Mouse (Mus musculus) limb, embryonic 15.5 days (tissue): ENCODE data around the gene Ntrk2. TPM values are rescaled to one million over a fixed set of nuclear protein-coding genes. Genes with fewer than 3 reads are reported as not detected.

Experiments
- ATAC-seq: fragments of 200-750 bp; cut with Nextera tagmentation; 2 replicates; pipeline ENCODE4 v1.8.0; 2017; ENCODE audit warnings: low read depth, moderate TSS enrichment; ENCODE audit not compliant: insufficient number of reproducible peaks, low FRiP score, low TSS enrichment
- H3K27ac ChIP-seq: fragments of 300-500 bp; sonication (generic); 2 replicates; pipeline ENCODE4 v1.5.1; 2015; ENCODE audit warnings: moderate library complexity, mild to moderate bottlenecking, inconsistent platforms
- H3K27me3 ChIP-seq: fragments of 300-500 bp; sonication (generic); 2 replicates; pipeline ENCODE4 v1.6.1; 2015; ENCODE audit warnings: inconsistent platforms
- H3K36me3 ChIP-seq: fragments of 300-500 bp; sonication (generic); 2 replicates; pipeline ENCODE4 v1.6.1; 2015; ENCODE audit warnings: inconsistent platforms
- H3K4me1 ChIP-seq: fragments of 300-500 bp; sonication (generic); 2 replicates; pipeline ENCODE4 v1.6.1; 2015; ENCODE audit warnings: inconsistent platforms
- H3K4me2 ChIP-seq: fragments of 300-500 bp; sonication (generic); 2 replicates; pipeline ENCODE4 v1.6.1; 2015; ENCODE audit warnings: mild to moderate bottlenecking, inconsistent platforms
- H3K4me3 ChIP-seq: fragments of 300-500 bp; sonication (generic); 2 replicates; pipeline ENCODE4 v1.5.1; 2015; ENCODE audit warnings: mild to moderate bottlenecking, inconsistent platforms
- H3K9ac ChIP-seq: fragments of 300-500 bp; sonication (generic); 2 replicates; pipeline ENCODE4 v1.6.1; 2015; ENCODE audit warnings: inconsistent platforms
- H3K9me3 ChIP-seq: fragments of 300-500 bp; sonication (generic); 2 replicates; pipeline ENCODE4 v1.6.1; 2016; ENCODE audit warnings: inconsistent platforms
- WGBS: fragments of 180-500 bp; shearing (Covaris S2); methylation state at CpG from one replicate; pipeline ENCODE4 v1.1.7; 2015; 5-methylcytosine and 5-hydroxymethylcytosine counted together
- polyA plus RNA-seq: library from polyadenylated mRNA; unstranded; fragments of >200 nt; fragmentation: Nextera tagmentation; extraction: Ambion mirVana; gene quantifications from 2 replicates; pipeline ENCODE4 v1.2.1, GENCODE M21; 2015

Ntrk2 gene
- polyA plus RNA-seq, 1 experiment from 2014 or later = 17.9 TPM

DNA sequence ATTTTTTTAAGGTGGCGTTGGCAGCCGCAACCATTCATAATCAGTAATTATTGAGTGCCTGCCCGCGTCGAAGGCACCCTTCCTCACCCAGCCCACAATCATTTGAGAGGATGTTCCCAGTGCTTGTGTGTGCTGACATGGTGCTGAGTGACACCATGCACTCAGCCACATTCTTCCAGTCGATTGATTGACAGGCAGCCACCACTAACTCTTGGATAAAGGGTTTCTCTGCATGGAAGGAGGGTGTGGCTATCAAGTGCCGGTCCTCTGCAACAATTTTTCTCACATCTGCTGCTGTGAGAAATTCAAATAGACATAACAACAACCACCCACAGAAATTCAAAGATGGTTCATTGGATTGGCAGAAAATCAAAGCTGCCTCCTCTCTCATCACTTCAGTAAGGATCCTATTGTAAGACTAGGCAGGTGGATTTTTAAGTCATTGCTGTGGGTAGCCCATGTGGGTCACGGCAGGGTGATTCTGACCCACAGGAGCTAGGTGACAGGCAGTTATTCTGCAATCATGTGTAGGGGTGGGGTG lies 148.9 kb downstream of the Ntrk2 start:
- WGBS = 58% methylated on average over 8 of the region's 8 CpGs
- Histone ChIP-seq H3K4me3 (no peak overlapping the region), H3K27me3 (no peaks in the 10 kb centered on the region), H3K9me3 (no peaks in the 10 kb centered on the region), H3K9ac (no peak overlapping the region), H3K36me3 (no peaks in the 10 kb centered on the region), H3K4me1 (no peaks in the 10 kb centered on the region), H3K27ac (no peak overlapping the region), H3K4me2 (no peak overlapping the region)
- no peak for ATAC-seq

DNA sequence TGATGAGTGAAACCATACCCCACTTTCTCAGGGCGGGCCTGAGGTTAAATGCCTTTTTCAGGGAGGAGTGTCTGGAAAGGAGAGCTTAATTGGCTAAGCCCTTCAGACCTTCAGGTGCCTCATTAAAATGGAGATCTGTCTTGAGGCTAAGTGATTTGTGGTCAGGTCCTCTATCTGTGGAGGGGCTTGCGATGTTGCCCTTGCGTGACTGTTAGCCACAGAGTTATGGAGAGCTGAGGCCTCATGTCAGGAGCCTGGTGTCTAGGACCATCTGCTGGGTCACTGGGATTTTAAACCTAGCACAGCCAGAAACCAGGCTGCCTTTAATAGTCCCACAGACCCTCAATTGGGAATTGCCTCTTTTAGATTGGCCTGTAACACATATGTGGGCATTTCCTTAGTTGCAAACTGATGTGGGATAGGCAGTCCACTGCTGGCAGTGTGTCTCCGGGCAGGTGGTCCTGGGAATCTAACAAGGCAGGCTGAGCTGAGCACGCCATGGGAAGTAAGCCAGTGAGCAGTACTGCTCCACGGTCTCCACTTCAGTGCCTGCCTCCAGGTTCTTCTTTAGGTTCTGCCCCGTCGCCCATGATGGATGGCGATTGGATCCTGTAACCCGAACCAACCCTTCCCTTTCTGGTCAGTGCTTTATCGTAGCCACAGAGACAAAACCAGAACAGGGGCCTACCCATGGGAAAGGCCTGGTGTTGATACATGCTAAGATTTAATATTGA lies 152.0 kb downstream of the Ntrk2 start:
- 51% methylated on average over 11 of the region's 11 CpGs for WGBS
- Histone ChIP-seq H3K4me2 (no peak overlapping the region), H3K9me3 (no peaks in the 10 kb centered on the region), H3K36me3 (no peaks in the 10 kb centered on the region), H3K9ac (no peak overlapping the region), H3K27me3 (no peaks in the 10 kb centered on the region), H3K4me1 (no peaks in the 10 kb centered on the region), H3K27ac (no peak overlapping the region), H3K4me3 (no peak overlapping the region)
- ATAC-seq = no peak

DNA sequence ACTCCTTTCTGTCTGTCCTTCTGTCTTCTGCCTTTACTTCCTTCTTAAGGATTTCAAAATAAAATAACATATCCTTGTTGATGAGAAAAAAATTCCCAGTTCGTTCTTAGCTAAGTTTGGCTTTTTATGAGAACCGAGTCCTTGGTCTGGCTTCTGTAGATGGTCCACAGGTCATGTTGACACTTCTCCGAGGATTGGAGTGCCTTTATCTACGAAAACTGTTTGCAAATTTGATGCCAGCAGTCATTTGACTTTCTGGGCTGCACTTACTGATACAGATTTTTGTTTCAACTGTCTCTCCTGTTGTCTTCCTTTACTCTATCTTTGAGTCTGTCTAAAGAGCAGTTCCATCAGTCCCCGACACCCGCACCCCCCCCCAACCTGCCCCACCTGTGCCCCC lies 154.0 kb downstream of the Ntrk2 start:
- no peak for ATAC-seq
- no peaks in the 10 kb centered on the region for H3K9me3 ChIP-seq
- WGBS = 80% methylated on average over 6 of the region's 6 CpGs
- H3K36me3 ChIP-seq = no peaks in the 10 kb centered on the region
- H3K4me2 ChIP-seq = no peak overlapping the region
- H3K27me3 ChIP-seq = no peaks in the 10 kb centered on the region
- H3K4me1 ChIP-seq = 0 out of 2 replicates have a peak, but pooled peaks cover 6% of the 10 kb centered on the region
- H3K27ac ChIP-seq = no peak overlapping the region
- no peak overlapping the region for H3K9ac ChIP-seq
- no peak overlapping the region for H3K4me3 ChIP-seq

DNA sequence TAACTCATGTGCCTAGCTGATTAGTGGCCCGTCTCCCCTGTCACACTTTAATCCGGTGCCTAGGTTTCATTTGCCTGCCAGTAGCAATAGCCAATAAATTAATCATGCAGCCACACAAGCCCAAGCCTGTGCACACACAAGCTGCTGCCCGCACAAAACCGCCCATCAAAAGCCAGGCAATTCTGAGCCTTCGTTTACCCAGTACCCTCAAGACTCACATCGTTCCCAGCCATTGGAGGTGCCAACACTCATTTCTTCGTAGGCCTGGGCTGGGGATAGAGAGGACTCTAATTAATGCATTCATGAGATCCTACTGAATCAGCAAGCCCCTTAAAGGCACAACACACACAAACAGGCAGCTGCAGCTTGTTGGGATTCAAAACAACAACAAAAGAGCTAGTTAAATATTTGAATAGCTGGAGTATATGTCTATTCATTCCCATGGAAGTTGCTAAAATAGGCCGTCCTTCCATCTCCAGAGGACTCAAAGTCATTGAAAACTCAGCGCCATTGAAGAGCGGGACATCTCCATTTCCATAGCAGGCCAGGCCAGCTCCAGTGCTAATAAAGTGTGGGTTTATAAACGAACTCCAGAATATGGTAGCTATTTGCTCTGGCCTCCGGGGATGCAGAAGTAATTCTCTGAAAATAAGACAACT lies 158.5 kb downstream of the Ntrk2 start:
- H3K9me3 ChIP-seq = no peaks in the 10 kb centered on the region
- H3K27ac ChIP-seq = no peak overlapping the region
- no peaks in the 10 kb centered on the region for H3K27me3 ChIP-seq
- no peak overlapping the region for H3K4me2 ChIP-seq
- H3K4me1 ChIP-seq = 0 out of 2 replicates have a peak, but pooled peaks cover 6% of the 10 kb centered on the region
- no peaks in the 10 kb centered on the region for H3K36me3 ChIP-seq
- H3K4me3 ChIP-seq = no peak overlapping the region
- no peak for ATAC-seq
- no peak overlapping the region for H3K9ac ChIP-seq
- WGBS = 52% methylated on average over 12 of the region's 12 CpGs

DNA sequence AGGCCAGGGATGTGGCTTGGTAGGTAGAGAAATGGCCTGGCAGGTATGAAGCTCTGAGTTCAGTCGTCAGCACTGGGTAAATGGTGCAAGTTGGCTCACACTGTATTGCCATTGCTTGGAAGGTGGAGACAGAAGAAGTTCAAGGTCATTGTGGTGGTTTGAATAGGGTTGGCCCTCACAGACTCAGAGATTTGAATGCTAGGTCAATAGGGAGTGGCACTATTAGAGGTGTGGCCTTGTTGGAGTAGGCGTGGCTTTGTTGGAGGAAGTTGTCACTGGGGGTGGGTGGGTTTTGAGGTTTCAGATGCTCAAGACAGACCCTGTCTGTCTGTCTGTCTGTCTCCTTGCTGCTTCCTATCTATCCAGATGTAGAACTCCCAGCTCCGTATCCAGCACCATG lies 159.5 kb downstream of the Ntrk2 start:
- H3K4me2 ChIP-seq = no peak overlapping the region
- 0 out of 2 replicates have a peak, but pooled peaks cover 6% of the 10 kb centered on the region for H3K4me1 ChIP-seq
- no peaks in the 10 kb centered on the region for H3K9me3 ChIP-seq
- no peaks in the 10 kb centered on the region for H3K36me3 ChIP-seq
- no peak overlapping the region for H3K27ac ChIP-seq
- WGBS = 87% methylated on average over 3 of the region's 3 CpGs
- no peak for ATAC-seq
- no peak overlapping the region for H3K4me3 ChIP-seq
- no peak overlapping the region for H3K9ac ChIP-seq
- H3K27me3 ChIP-seq = no peaks in the 10 kb centered on the region

DNA sequence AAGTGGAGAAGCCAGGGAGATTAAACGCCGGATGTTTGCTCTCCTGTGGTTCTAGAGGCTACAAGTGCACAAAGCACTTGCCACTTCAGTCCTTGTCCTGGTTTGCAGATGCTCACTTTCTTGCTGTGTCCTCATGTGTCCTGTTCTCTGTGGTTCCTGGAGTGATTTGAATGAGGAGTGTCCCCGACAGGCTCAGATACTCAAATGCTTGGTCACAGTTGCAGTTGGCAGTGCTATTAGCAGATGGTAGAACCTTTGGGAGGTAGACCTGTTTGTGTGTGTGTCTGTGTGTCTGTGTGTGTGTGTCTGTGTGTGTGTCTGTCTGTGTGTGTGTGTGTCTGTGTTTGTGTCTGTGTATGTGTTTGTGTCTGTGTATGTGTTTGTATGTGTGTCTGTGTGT lies 160.1 kb downstream of the Ntrk2 start:
- H3K4me2 ChIP-seq = no peak overlapping the region
- no peaks in the 10 kb centered on the region for H3K36me3 ChIP-seq
- 0 out of 2 replicates have a peak, but pooled peaks cover 6% of the 10 kb centered on the region for H3K4me1 ChIP-seq
- 74% methylated on average over 3 of the region's 3 CpGs for WGBS
- no peaks in the 10 kb centered on the region for H3K27me3 ChIP-seq
- no peak overlapping the region for H3K9ac ChIP-seq
- no peaks in the 10 kb centered on the region for H3K9me3 ChIP-seq
- H3K27ac ChIP-seq = no peak overlapping the region
- ATAC-seq = no peak
- H3K4me3 ChIP-seq = no peak overlapping the region

DNA sequence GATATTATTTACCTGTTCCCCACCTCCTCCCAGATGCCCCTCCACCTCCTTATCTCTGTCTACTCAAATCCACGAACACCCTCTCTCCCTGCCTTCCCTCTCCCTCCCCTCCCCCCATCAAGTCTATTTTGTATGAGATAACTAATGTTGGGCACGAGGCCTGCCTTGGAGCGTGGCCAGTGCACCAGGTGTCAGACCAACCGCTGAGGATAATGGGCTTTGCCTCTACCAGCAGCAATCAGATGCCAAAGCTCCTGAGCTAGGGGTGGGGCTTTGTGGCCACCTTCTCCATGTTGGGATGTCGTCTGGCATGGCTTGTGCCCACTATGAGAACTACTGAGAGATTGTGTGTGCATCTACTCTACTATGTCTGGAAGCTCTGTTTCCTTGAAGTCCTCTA lies 161.8 kb downstream of the Ntrk2 start:
- no peaks in the 10 kb centered on the region for H3K36me3 ChIP-seq
- H3K27ac ChIP-seq = no peak overlapping the region
- no peaks in the 10 kb centered on the region for H3K27me3 ChIP-seq
- H3K4me3 ChIP-seq = no peak overlapping the region
- H3K9me3 ChIP-seq = no peaks in the 10 kb centered on the region
- H3K4me2 ChIP-seq = no peak overlapping the region
- H3K4me1 ChIP-seq = 0 out of 2 replicates have a peak, but pooled peaks cover 6% of the 10 kb centered on the region
- WGBS = 57% methylated on average over 5 of the region's 5 CpGs
- ATAC-seq = no peak
- no peak overlapping the region for H3K9ac ChIP-seq

DNA sequence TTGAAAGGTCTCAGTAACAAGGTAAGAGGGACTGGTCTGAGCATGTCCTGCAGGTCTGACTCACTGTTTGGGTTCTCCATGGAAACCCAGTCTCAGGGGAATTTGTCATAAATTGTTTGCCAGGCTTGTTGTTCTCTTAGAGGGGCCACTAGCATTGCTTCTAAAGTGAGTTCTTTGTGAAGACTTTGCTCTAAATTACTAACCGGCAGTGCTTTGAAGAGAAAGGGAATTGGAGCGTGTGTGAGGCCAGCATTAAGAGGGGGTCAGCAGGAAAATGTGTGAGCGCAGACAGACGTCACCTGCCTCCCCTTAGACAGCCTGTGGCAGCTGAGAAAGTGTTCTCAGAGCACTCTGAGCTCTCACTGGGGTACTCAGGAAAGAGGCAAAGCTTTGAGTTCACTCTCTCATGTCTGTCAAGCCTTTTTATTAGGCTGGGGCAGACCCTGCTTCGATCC lies 165.1 kb downstream of the Ntrk2 start:
- Histone ChIP-seq H3K9ac (no peak overlapping the region), H3K27ac (peak overlapping the region; percentile 12; the same call in 1 of the 2 replicates), H3K9me3 (no peaks in the 10 kb centered on the region), H3K4me1 (peaks cover 7% of the 10 kb centered on the region), H3K4me2 (no peak overlapping the region), H3K27me3 (no peaks in the 10 kb centered on the region; the same call in 1 of the 2 replicates), H3K36me3 (no peaks in the 10 kb centered on the region), H3K4me3 (no peak overlapping the region)
- 10% methylated on average over 5 of the region's 5 CpGs for WGBS
- no peak for ATAC-seq

DNA sequence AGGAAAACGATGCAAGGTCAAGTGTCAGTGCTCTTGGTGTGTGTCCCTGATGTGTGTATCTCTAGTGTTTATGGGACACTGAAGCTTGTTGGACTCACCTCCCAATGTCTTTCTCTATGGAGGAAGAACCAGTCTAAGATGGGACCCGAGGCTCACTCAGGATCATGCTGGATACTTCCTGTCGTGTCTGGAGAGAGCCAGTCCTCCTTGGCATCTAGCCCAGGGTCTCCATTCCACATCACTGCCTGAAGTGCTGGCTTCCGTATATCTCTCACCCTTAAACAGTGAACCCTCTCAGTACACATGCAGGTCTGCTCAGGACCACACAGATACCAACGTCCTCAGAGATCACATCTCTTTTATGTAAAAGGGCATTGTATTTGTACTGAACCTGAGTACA lies 166.1 kb downstream of the Ntrk2 start:
- Histone ChIP-seq H3K4me2 (no peak overlapping the region), H3K4me3 (no peak overlapping the region), H3K9me3 (no peaks in the 10 kb centered on the region), H3K36me3 (no peaks in the 10 kb centered on the region), H3K27ac (no peak overlapping the region), H3K9ac (no peak overlapping the region), H3K4me1 (peaks cover 13% of the 10 kb centered on the region), H3K27me3 (no peaks in the 10 kb centered on the region; the same call in 1 of the 2 replicates)
- no peak for ATAC-seq
- WGBS = 43% methylated on average over 5 of the region's 5 CpGs

DNA sequence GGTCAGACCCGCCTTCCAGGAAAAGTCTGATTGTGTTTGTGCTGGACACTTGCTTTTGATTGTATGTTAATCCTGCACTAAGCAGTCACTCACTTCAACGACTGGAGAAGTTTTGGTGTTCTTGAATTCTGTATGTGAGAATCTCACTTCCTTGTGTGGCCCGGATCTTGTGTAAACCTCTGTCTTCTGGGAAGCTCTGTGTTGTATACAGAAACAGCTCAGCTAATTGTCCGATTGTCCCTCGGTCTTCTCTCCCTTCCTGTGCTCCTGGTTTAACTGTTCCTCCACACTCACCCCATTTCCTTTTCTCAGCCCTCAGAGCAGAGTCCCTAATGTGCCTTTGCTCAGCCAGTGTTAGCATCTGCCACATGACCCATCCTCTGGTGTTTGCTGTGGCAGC lies 190.1 kb downstream of the Ntrk2 start:
- WGBS = 65% methylated on average over 5 of the region's 5 CpGs
- Histone ChIP-seq H3K27me3 (no peaks in the 10 kb centered on the region), H3K9ac (no peak overlapping the region), H3K36me3 (no peaks in the 10 kb centered on the region), H3K4me3 (no peak overlapping the region), H3K27ac (no peak overlapping the region), H3K4me2 (no peak overlapping the region), H3K4me1 (no peaks in the 10 kb centered on the region), H3K9me3 (no peaks in the 10 kb centered on the region)
- ATAC-seq = no peak

DNA sequence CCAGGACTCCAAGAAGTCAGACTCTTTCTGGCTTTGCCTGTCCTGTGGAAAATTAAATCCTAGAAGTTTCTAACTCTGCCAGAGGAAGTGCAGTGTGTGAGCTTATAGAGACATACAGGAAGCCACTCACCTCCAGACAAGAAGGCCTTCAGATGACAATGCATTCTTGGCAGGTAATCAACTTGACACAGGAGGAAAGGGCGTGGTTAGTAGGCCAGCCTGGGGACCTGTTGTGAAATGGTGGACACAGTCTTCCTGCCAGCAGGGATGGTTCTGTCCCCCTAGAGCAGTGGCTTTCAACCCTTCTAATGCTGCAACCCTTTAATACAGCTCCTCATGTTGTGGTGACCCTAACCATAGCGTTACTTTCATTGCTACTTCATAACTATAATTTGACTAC lies 191.4 kb downstream of the Ntrk2 start:
- no peak overlapping the region for H3K9ac ChIP-seq
- H3K4me2 ChIP-seq = no peak overlapping the region
- no peaks in the 10 kb centered on the region for H3K27me3 ChIP-seq
- 81% methylated on average over 2 of the region's 2 CpGs for WGBS
- H3K4me3 ChIP-seq = no peak overlapping the region
- H3K36me3 ChIP-seq = no peaks in the 10 kb centered on the region
- no peaks in the 10 kb centered on the region for H3K4me1 ChIP-seq
- no peak overlapping the region for H3K27ac ChIP-seq
- no peak for ATAC-seq
- no peaks in the 10 kb centered on the region for H3K9me3 ChIP-seq

DNA sequence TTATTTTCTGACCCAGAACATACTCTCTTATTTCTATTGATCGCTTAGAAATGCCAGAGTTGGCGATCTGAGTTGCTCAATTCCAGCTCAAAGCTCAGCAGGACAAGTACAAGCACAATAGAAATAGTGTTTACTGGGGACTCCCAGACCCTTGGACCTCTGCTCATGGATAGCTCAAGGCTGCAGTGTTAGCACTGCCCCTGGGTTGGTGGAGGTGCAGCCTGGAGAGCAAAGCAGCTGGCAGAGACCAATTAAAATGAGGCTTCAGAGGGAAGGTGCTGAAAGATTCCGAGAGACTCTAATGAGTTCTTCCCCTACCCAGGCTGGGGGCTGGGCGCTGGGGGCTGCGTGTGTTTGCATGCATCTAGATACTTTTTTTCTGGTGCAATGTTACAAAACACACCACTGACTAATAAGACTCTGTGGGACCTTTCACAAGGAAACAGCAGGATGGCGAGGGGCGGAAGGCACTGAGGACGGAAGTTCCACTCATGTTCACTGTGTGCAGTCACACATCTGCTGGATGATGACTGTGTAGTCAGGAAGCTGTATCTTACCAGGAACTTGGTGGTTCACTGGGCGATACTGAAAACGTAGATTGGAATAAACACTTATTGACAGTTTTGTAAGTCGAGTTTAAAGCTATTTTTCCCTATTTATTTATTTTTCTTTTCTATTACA lies 193.1 kb downstream of the Ntrk2 start:
- Histone ChIP-seq H3K36me3 (no peaks in the 10 kb centered on the region), H3K4me1 (no peaks in the 10 kb centered on the region), H3K9me3 (no peaks in the 10 kb centered on the region), H3K27me3 (no peaks in the 10 kb centered on the region), H3K4me3 (no peak overlapping the region), H3K9ac (no peak overlapping the region), H3K4me2 (no peak overlapping the region), H3K27ac (no peak overlapping the region)
- no peak for ATAC-seq
- WGBS = 38% methylated on average over 11 of the region's 11 CpGs
